Mouse (Mus musculus) adrenal gland, postnatal 25 days (tissue): ENCODE measurements around the gene Cenph. TPM values are rescaled to one million over a fixed set of nuclear protein-coding genes. Genes with fewer than 3 reads are reported as not detected.
A peak's percentile ranks its signal among the peaks of the same experiment; 100 is the strongest.
"Not testable (repeated sequence)": the region's sequence is repeated elsewhere in the genome, so short reads cannot be mapped to it uniquely, and the experiment has no call there.

Experiments
- DNase-seq: peaks from one replicate; pipeline ENCODE4 v3.0.0; 2021; ENCODE audit warnings: mixed read lengths
- total RNA-seq: library from RNA; stranded (reverse); gene quantifications from 2 replicates; pipeline ENCODE4 v1.2.3, GENCODE M21; 2021

Gene Cenph
- total RNA-seq, 1 experiment from 2014 or later = 2.1 TPM

DNA sequence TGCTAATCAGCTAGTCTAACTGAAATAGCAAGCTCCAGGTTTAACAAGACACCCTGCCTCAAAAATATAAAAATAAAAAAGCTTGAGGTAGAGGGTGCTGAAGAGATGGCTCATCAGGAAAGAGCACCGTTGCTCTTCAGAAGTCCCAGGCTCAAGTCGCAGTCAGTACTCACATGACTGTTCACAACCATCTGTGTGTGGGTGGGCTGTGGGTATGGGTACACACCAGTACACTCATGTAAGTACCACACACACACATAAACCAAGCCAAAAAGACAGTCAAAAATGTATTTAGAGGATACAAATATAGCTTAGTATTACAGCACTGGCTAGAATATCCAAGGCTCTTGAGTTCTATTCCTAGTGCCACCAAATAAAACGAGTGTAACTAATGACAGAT lies 29.6 kb downstream of the Cenph start:
- DNase-seq = no peak

DNA sequence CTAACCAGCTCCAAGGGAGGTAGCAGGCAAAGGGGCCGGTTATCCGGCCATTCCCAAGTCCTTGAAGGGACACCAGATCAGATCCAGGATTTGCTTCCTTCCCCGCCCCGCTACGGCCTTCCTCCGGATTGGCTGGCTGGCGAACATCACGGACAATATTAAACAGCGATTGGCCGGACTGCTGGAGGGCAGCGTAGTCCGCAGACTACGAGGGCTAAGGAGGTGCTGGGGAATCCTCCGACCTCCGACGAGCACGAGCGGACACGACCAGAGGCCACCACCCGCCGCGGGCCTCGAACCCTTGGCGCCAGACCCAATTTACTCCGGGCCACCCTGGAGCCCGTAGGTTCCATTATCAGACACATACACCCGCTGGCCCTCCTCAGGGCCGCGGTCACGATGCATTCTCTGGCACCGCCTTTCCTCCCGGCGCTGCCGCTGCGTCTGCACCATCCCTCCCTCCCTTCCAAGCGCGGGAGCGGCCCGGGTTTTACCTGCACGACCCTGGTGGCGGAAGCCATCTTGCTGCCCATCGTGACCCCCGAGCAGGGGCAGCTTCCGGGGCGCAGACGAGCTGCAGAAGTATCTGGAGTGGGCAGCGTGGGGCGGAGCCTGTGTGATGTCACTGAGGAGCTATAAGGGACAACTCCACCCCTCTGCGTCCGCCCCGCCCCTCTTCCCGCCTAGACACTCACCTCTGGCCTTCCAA lies 31.5 kb downstream of the Cenph start, which contains the start of gene Mrps36:
TSS of gene Mrps36 (minus strand) at position 624 of the 709 bp plus-strand sequence.
- peak; percentile 94 for DNase-seq

GRCm38 (mm10) chr13:100743346-100744035 lies 32.2 kb downstream of the Cenph start:
- no peak for DNase-seq

DNA sequence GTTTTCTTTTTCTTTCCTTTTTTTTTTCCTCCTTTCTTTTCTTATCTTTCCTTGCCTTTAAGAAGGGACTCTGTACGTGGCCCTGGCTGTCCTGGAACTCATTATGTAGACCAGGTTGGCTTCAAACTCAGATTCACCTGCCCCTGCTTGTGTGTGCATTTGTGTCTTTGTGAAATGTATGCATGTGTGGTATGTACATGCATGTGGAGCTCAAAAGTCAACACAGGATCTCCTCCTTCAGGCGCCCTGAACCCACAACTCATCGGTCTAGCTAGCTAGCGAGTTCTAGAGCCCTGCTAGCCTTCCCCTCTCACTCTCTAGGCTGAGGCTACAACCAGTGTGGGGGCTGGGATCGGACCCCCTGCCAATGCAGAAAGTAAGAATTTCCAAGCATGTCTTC lies 32.9 kb downstream of the Cenph start:
- no peak for DNase-seq

GRCm38 (mm10) chr13:100732756-100733155 lies 42.9 kb downstream of the Cenph start:
- DNase-seq = no peak

DNA sequence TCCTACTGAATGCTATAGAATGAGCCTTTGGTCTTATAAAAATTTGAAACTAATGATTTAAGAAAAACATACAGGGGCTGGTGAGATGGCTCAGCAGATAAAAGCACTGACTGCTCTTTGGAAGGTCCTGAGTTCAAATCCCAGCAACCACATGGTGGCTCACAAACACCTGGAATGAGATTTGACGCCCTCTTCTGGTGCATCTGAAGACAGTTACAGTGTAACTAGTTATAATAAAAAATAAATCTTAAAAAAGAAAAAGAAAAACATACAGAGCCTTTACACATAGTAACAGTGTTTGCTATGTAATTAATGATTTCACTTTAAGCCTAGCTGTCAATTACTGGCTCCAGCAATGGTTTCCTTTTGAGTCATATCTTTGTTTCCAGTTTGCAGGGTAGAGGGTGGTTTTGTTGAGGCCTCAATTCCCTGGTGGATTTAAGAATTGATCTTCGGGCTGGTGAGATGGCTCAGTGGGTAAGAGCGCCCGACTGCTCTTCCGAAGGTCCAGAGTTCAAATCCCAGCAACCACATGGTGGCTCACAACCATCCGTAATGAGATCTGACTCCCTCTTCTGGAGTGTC lies 44.1 kb downstream of the Cenph start:
- not testable (repeated sequence) for DNase-seq

GRCm38 (mm10) chr13:100730861-100731176 lies 44.9 kb downstream of the Cenph start, which contains the start of gene Cdk7:
TSS of gene Cdk7 (minus strand) at chr13:100730939.
- DNase-seq = peak; percentile 94

DNA sequence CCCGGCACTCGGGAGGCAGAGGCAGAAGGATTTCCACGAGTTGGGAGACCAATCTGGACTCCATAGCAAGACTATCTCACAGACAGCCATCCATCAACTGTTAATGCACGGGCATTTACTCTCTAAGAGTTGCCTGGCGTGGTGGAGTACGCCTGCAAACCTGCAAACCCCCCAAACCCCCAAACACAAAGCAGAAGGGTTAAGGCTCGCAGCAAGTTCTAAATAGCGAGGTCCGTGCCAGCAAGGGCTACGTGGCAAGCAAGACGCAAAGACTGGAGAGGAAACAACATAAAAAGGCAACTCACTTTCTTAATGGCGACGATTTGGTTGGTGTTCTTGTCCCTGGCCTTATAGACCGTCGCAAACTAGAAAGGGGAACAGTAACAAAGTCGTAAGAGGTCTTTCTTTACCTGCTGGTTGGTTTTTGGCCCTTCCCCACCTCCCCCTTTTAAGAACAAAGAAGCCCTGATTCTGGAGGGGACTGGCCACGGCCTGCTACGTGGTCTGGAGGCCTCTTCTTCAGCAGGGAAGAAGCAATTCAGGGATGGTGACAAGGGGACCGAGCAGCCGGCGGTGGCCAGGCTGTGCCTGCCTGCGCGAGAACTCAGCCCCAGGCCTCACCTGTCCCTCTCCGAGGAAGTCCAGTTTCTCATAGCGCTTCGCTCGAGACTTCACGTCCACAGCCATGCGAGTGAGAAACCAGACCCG lies 45.4 kb downstream of the Cenph start:
- DNase-seq = no peak

GRCm38 (mm10) chr13:100728530-100728929 lies 47.2 kb downstream of the Cenph start:
- DNase-seq = not testable (repeated sequence)

DNA sequence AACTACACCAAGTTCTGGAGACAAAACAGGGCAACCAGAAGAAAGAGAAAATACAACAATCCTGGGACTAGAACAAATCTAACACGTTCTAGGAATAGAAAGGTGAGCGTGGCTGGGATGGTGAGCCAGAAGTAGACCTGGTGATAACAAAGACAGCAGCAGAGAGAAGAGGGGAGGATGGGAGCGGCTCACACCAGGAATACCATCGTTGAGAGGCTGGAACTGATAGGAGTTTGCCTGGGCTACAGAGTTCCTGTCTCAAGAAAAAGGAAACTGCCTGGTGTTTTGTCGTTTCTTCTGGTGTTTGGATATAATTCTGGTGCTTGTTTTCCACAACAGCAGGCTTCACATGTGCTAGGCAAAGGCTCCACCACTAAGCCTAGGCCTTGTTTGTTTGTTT lies 47.6 kb downstream of the Cenph start:
- DNase-seq = no peak

DNA sequence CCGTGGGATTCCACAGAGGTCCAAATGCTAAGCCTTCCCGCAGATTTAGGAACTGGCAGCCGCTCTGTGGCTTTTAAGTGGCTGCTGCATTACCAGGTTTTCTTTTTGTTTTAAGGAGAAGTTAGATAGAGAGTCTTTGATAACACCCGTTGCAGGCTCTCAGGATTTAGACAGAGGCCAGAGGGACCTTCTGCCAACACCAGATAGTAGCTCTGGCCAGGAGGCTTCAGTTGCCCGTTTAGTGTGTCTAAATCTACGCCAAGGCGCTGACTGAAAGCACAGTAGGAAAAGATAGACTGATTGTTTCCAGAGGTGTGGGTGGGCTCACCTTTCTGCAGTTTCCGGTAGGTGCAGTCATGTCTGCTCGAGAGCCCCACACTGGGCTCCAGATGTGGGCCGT lies 50.5 kb downstream of the Cenph start:
- DNase-seq = no peak

DNA sequence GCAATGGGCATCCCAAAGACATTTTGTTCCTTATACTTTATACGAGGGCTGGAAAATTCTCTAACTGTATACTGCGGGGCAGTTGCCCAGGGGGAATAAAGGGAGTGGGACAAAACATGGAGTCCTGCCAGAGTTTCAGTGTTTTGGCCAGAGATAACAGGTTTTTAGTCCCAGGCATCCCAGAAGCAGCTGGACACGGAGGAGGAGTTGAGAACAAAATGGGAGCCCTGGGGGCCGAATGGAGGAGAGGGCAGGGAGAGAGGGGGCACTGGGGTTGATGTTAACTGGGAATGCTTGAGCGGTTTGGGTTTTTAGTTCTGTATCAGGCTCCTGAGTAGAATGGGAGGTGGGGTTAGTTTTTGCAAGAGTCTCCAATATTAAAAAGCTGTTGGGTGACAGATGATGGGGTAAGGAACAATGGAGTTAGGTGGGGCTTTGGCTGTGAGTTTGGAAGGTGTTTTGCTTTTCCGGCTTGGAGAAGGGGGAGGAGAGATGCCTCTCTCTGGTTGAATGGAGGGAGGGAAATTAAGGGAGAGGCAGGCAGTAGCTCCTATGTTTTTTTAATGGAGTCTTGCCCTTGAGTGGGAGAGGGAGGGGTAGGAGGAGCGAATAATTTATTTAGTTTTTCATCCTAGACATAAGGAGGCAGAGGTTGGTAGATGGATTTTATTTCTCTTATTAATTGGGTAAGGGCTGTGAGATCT lies 51.5 kb downstream of the Cenph start:
- DNase-seq = no peak

DNA sequence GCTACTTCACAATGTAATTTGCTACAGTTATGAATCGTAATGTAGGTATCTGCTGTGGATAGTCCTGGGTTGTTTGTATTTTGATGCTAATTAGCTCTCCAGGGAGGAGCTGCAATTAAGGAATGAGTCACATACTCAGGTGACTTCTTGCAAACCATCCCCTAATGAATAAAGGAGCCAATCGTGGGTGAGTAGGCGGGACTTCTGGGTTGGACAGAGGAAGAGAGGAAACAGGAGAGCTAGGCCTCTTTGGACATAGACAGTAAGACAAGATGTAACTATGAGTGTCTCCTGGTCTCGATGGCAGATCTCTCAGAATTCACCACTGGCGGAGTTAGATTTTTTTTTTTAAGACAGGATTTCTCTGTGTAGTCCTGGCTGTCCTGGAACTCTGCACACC lies 54.0 kb downstream of the Cenph start:
- no peak for DNase-seq

- DNase-seq = no peak
Measured at GRCm38 (mm10) chr13:100715467-100715866, 60.2 kb downstream of the Cenph start.

Other genes with a start within 250 kb of the Cenph start
- gene Ocln, start 223.2 kb downstream of the Cenph start, total RNA-seq = 9.5 and 10.7 TPM in 2 replicates
- 0.61 and 0.86 TPM in 2 replicates for gene Marveld2, start 158.9 kb downstream of the Cenph start, total RNA-seq
- gene Ak6, start 124.9 kb downstream of the Cenph start, total RNA-seq = 68.4 and 77.9 TPM in 2 replicates
- gene Rad17, start 124.8 kb downstream of the Cenph start, total RNA-seq = 22.6 and 22.8 TPM in 2 replicates
- gene Taf9, start 124.3 kb downstream of the Cenph start, total RNA-seq = 4.9 and 13.1 TPM in 2 replicates
- gene Ccdc125, start 106.2 kb downstream of the Cenph start, total RNA-seq = 0.62 and 1.3 TPM in 2 replicates
- 38.5 and 45.6 TPM in 2 replicates for gene Cdk7, start 45.0 kb downstream of the Cenph start, total RNA-seq
- 116 and 146 TPM in 2 replicates for gene Mrps36, start 31.2 kb downstream of the Cenph start, total RNA-seq
- 9.4 and 12.2 TPM in 2 replicates for gene Ccnb1, start 10.7 kb upstream of the Cenph start, total RNA-seq
- gene Slc30a5, start 57.5 kb upstream of the Cenph start, total RNA-seq = 46.1 and 47.9 TPM in 2 replicates